Mouse (Mus musculus) bone marrow, adult 2 months (tissue): ENCODE measurements around the gene Prkcz.

ENCODE experiments used
- CTCF ChIP-seq: fragments of 200-500 bp; IDR thresholded peaks from 2 replicates; pipeline ENCODE4 v1.5.1; 2011; ENCODE audit warnings: low read length, control low read depth; ENCODE audit not compliant: control insufficient read depth, insufficient read depth
- POLR2A ChIP-seq: fragments of 200-500 bp; IDR thresholded peaks from 2 replicates; pipeline ENCODE4 v1.6.1; 2011; ENCODE audit warnings: low read depth, mild to moderate bottlenecking, control low read depth, low read length, borderline replicate concordance; ENCODE audit not compliant: control insufficient read depth

DNA sequence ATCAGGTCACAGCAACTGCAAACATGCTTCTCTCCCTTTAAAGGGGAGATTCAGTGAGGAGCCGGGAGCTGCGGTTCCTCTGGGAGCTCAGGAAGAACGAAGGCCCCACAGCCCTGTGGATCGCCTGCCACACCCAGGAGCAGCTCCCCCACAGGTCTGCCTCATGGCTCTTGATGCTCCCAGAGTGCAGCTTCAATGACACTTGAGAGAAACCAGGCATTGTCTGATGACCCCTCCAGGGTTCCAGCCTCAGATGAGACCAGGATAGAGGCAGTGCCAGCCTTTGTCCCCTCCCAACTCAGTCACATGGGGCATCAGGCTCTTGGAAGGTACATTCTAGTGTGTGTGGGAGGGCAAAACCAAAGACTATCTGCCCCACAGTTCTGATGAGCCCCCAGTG, 59.2 kb downstream of the Prkcz start:
- TF ChIP-seq CTCF (no peak), POLR2A (no peak)
